Mouse (Mus musculus): ENCODE data around the gene Sf1.

GRCm38 (mm10) chr19:6375423-6376254 lies 12.1 kb downstream of the Sf1 start:
- TF ChIP-seq CTCF (IDR thresholded peaks at IDR 0.05; ENCODE audit: low read depth) (no peak), EP300 (IDR thresholded peaks at IDR 0.05; ENCODE audit: low read depth) (no peak)

All from liver, embryonic 14.5 days (tissue).